Mouse (Mus musculus) kidney, postnatal 36 days (tissue): Measurements from ENCODE around the gene Gm43518.

Source experiments
- DNase-seq, 2 experiments: peaks; one replicate each; pipeline ENCODE4 v3.0.0; 2021 to 2022; ENCODE audit warnings: mixed read lengths in 2 of 2

Gm43518 gene

GRCm38 (mm10) chr5:123979221-123979979 lies 52.2 kb downstream of the Gm43518 start:
- no peak for DNase-seq

- DNase-seq = no peak
Measured at GRCm38 (mm10) chr5:123979980-123980369, 52.8 kb downstream of the Gm43518 start.

- no peak for DNase-seq
Measured at GRCm38 (mm10) chr5:123980521-123981249, 53.5 kb downstream of the Gm43518 start.

- DNase-seq = no peak
Measured at GRCm38 (mm10) chr5:123981250-123981554, 54.0 kb downstream of the Gm43518 start.

GRCm38 (mm10) chr5:123982838-123983237 lies 55.6 kb downstream of the Gm43518 start:
- no peak for DNase-seq

DNA sequence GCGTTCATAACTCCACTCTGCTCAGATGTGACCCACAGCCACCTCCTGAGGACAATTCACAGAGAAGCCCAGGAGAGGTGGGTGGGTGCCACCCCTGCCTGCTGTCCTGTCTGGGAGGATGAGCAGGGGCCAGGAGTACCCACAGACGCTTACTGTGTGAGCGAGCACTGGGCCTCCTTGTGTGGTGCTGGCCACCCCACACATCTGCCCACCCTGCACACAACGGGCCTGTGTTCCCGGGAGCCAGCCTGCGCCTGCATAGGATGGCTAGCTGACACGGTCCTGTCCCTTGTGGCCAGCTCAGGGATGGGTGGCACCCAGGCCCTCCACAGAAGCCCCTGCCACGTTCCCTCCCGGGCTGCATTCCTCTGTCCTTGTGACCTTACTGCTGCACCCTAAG lies 58.2 kb downstream of the Gm43518 start:
- DNase-seq = no peak

DNA sequence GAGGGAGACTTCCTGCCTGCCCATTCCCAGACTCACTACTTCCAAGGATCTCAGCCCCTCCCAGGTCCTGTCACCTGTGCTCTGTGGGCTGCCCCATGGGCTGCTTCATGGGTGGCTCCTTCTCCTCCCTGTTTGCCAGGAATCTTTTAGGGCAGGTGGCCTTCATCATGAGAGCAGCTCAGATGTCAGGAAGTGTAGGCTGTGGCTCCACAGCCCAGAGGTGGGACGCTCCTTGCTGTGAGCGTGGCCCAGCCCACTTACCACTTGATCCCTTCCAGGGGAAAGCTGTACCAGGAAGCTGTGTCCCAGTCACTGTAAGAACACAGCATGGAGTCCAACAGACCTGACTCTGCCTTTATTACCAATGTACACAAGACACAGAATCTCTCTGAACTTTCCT lies 59.7 kb downstream of the Gm43518 start:
- DNase-seq = no peak

DNA sequence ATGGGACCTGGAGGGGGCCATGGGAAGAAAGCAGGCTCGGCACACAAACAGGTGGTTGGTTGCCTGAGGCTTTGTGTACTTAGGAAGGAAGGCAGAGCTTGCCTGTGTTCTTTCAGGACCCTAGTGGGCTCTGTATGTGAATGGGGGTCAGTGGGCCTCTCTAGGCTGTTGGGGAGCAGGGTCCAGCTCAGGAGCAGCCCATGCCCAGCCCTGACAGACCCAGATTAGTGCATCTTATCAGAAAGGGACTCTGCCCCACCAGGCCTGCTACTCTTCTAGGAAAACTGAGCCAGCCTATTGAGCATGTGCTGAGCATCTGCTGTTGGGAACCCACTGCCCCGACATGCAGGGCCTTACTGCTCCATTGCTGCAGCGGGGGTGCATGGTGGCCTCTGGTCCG lies 60.3 kb downstream of the Gm43518 start:
- no peak for DNase-seq
